Mouse (Mus musculus) forebrain, embryonic 10.5 days (tissue): Measurements from ENCODE around the gene Psmc3ip. TPM values are rescaled to one million over a fixed set of nuclear protein-coding genes. Genes with fewer than 3 reads are reported as not detected.

Experiments
- DNase-seq: peaks from one replicate; pipeline ENCODE4 v3.0.0-alpha.2; 2017; ENCODE audit warnings: low spot score; ENCODE audit errors: extremely low spot score
- H3K27ac ChIP-seq: fragments of 300-500 bp; sonication (generic); 2 replicates; pipeline ENCODE4 v1.5.1; 2016; ENCODE audit warnings: mild to moderate bottlenecking
- H3K27me3 ChIP-seq: fragments of 300-500 bp; sonication (generic); 2 replicates; pipeline ENCODE4 v1.6.1; 2016; ENCODE audit warnings: mild to moderate bottlenecking; ENCODE audit not compliant: poor library complexity, severe bottlenecking
- H3K36me3 ChIP-seq: fragments of 300-500 bp; sonication (generic); replicated peaks from 2 replicates; pipeline ENCODE4 v1.6.1; 2016; ENCODE audit warnings: mild to moderate bottlenecking, moderate library complexity
- H3K4me1 ChIP-seq: fragments of 300-500 bp; sonication (generic); 2 replicates; pipeline ENCODE4 v1.6.1; 2016
- H3K4me3 ChIP-seq: fragments of 300-500 bp; sonication (generic); 2 replicates; pipeline ENCODE4 v1.5.1; 2016; ENCODE audit warnings: mild to moderate bottlenecking, moderate library complexity
- H3K9me3 ChIP-seq: fragments of 300-500 bp; sonication (generic); 2 replicates; pipeline ENCODE4 v1.6.1; 2016; ENCODE audit warnings: mild to moderate bottlenecking, moderate library complexity
- WGBS: fragments of 180-500 bp; shearing (Covaris S2); methylation state at CpG from one replicate; pipeline ENCODE4 v1.1.7; 2016; 5-methylcytosine and 5-hydroxymethylcytosine counted together
- polyA plus RNA-seq: library from polyadenylated mRNA; unstranded; fragments of >200 nt; fragmentation: Nextera tagmentation; extraction: Ambion mirVana; gene quantifications from 2 replicates; pipeline ENCODE4 v1.2.1, GENCODE M21; 2016

The Psmc3ip gene
- polyA plus RNA-seq, 1 experiment from 2014 or later = 78.1 TPM

DNA sequence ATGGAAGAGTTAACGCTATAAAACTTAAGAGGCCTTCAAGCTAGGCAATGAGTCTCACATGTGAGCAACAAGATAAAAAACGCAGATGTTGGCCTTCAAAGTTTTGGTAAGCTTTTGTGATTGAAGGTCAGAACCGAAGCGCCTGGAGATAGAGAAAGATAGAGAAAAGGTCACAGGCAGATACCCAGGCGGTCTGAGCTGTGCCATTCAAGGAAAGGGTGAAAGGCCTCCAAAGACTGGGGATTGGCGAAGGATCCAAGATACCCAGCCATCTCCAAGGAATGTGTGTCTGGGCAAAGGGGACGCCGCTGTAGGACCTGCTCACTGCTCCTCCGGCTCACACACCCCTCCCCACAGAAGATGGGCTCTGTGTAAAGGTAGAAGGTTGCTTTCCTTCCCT, 30.2 kb downstream of the Psmc3ip start:
- H3K27ac ChIP-seq = no peak overlapping the region
- H3K4me3 ChIP-seq = no peak overlapping the region
- H3K27me3 ChIP-seq = peaks cover 23% of the 10 kb centered on the region
- H3K36me3 ChIP-seq = peaks cover 28% of the 10 kb centered on the region
- peaks cover 41% of the 10 kb centered on the region for H3K4me1 ChIP-seq
- no peaks in the 10 kb centered on the region for H3K9me3 ChIP-seq
- no peak for DNase-seq
- 90% methylated on average over 9 of the region's 9 CpGs for WGBS

DNA sequence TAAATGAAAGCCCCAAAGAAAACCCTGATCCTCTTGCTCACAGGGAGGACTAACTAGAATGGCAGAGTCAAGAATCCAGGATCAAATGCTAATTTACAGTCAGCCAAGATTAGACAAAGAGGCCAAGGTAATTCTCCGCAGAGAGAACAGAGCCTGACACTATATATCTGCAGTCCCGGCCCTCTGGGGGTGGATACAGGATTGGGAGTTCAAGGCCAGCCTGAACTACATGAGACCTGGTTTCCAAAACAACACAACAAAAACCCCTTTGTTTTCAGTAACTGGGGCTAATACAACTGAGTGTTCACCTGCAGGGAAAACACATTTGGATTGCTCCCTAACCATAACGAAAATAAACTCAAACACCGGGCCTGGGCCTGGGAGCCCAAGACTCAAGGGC, 30.8 kb downstream of the Psmc3ip start:
- 84% methylated on average over 4 of the region's 4 CpGs for WGBS
- DNase-seq = no peak
- H3K27ac ChIP-seq = no peak overlapping the region
- H3K4me3 ChIP-seq = no peak overlapping the region
- H3K9me3 ChIP-seq = no peaks in the 10 kb centered on the region
- peaks cover 37% of the 10 kb centered on the region for H3K4me1 ChIP-seq
- peaks cover 23% of the 10 kb centered on the region for H3K27me3 ChIP-seq
- peaks cover 33% of the 10 kb centered on the region for H3K36me3 ChIP-seq

GRCm38 (mm10) chr11:101063676-101064327, 31.4 kb downstream of the Psmc3ip start:
- Histone ChIP-seq H3K4me1 (peaks cover 34% of the 10 kb centered on the region), H3K27me3 (peaks cover 17% of the 10 kb centered on the region), H3K4me3 (no peak overlapping the region), H3K27ac (peak overlapping the region; percentile 70), H3K9me3 (no peaks in the 10 kb centered on the region), H3K36me3 (peaks cover 40% of the 10 kb centered on the region)
- DNase-seq = no peak
- 71% methylated on average over 12 of the region's 12 CpGs for WGBS

- H3K36me3 ChIP-seq = peaks cover 46% of the 10 kb centered on the region
- DNase-seq = no peak
- H3K27me3 ChIP-seq = peaks cover 10% of the 10 kb centered on the region; the same call in 1 of the 2 replicates
- WGBS = 79% methylated on average over 14 of the region's 14 CpGs
- no peak overlapping the region for H3K4me3 ChIP-seq
- H3K9me3 ChIP-seq = no peaks in the 10 kb centered on the region
- peaks cover 39% of the 10 kb centered on the region for H3K4me1 ChIP-seq
- H3K27ac ChIP-seq = peak overlapping the region; percentile 70
Measured at GRCm38 (mm10) chr11:101062971-101063675, 32.1 kb downstream of the Psmc3ip start.

GRCm38 (mm10) chr11:101062165-101062884, 32.9 kb downstream of the Psmc3ip start:
- H3K4me3 ChIP-seq = no peak overlapping the region
- peaks cover 48% of the 10 kb centered on the region for H3K36me3 ChIP-seq
- WGBS = 77% methylated on average over 12 of the region's 12 CpGs
- DNase-seq = no peak
- H3K9me3 ChIP-seq = no peaks in the 10 kb centered on the region
- no peak overlapping the region for H3K27ac ChIP-seq
- peaks cover 38% of the 10 kb centered on the region for H3K4me1 ChIP-seq
- H3K27me3 ChIP-seq = peaks cover 5% of the 10 kb centered on the region; the same call in 1 of the 2 replicates

DNA sequence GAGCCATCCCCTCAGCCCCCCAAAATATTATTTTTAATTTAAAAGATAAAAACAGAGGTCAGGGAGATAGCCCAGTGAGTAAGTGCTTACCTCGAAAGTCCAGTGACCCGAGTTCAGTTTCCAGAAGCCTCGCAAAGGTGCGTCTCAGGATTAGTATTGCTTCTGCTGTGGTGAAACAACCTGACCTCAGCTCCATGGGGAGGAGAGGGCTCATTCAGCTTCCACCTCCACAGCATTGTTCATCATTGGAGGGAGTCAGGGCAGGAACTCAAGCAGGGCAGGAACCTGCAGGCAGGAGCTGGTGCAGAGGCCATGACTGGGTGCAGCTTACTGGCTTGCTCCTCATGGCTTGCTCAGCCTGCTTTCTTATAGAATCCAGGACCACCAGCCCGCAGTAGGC, 34.2 kb downstream of the Psmc3ip start:
- Histone ChIP-seq H3K4me3 (no peak overlapping the region), H3K9me3 (no peaks in the 10 kb centered on the region), H3K27me3 (peaks cover under 1% of the 10 kb centered on the region; the same call in 1 of the 2 replicates), H3K36me3 (peaks cover 59% of the 10 kb centered on the region), H3K27ac (no peak overlapping the region), H3K4me1 (peaks cover 27% of the 10 kb centered on the region)
- WGBS = 91% methylated on average over 5 of the region's 5 CpGs
- no peak for DNase-seq

GRCm38 (mm10) chr11:101060126-101060525, 35.1 kb downstream of the Psmc3ip start:
- Histone ChIP-seq H3K36me3 (peaks cover 69% of the 10 kb centered on the region), H3K4me3 (no peak overlapping the region), H3K4me1 (peaks cover 27% of the 10 kb centered on the region), H3K27me3 (no peaks in the 10 kb centered on the region), H3K27ac (no peak overlapping the region), H3K9me3 (no peaks in the 10 kb centered on the region)
- DNase-seq = no peak
- 89% methylated on average over 8 of the region's 8 CpGs for WGBS

- DNase-seq = no peak
- 82% methylated on average over 10 of the region's 10 CpGs for WGBS
- Histone ChIP-seq H3K4me1 (peaks cover 27% of the 10 kb centered on the region), H3K9me3 (no peaks in the 10 kb centered on the region), H3K4me3 (no peak overlapping the region), H3K27me3 (no peaks in the 10 kb centered on the region), H3K27ac (no peak overlapping the region), H3K36me3 (peaks cover 74% of the 10 kb centered on the region)
Measured at GRCm38 (mm10) chr11:101059473-101059872, 35.8 kb downstream of the Psmc3ip start.

- Histone ChIP-seq H3K27me3 (no peaks in the 10 kb centered on the region), H3K4me3 (no peak overlapping the region), H3K4me1 (peaks cover 20% of the 10 kb centered on the region), H3K9me3 (no peaks in the 10 kb centered on the region), H3K36me3 (peaks cover 78% of the 10 kb centered on the region), H3K27ac (0 out of 2 replicates have a peak overlapping the region, but pooled peaks have one; percentile 4)
- no peak for DNase-seq
- WGBS = 82% methylated on average over 5 of the region's 5 CpGs
Measured at GRCm38 (mm10) chr11:101058726-101059125, 36.5 kb downstream of the Psmc3ip start.

DNA sequence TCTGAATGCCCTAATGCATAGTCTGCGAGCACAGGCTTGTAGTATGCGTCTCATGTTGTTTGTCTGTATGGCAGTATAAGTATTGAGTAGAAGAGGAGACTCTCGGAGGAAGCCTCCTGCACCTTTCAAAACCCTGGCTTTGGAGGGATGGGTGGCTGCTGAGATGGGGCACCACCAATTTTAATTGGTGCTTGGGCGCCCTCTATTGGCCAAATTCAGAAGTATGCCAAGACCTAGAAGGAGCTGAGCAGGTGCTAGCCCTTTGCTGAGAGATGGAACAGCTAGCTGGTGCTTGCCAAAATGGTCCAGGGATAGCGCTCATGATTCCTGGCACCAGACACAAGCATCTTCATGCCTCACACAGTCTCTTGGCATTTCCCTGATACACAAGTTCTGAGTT, 37.4 kb downstream of the Psmc3ip start:
- peak; percentile 78 for DNase-seq
- H3K4me3 ChIP-seq = no peak overlapping the region
- no peak overlapping the region for H3K27ac ChIP-seq
- H3K36me3 ChIP-seq = peaks cover 82% of the 10 kb centered on the region
- WGBS = 35% methylated on average over 5 of the region's 5 CpGs
- peaks cover 12% of the 10 kb centered on the region for H3K4me1 ChIP-seq
- H3K27me3 ChIP-seq = no peaks in the 10 kb centered on the region
- H3K9me3 ChIP-seq = no peaks in the 10 kb centered on the region; the same call in 1 of the 2 replicates

DNA sequence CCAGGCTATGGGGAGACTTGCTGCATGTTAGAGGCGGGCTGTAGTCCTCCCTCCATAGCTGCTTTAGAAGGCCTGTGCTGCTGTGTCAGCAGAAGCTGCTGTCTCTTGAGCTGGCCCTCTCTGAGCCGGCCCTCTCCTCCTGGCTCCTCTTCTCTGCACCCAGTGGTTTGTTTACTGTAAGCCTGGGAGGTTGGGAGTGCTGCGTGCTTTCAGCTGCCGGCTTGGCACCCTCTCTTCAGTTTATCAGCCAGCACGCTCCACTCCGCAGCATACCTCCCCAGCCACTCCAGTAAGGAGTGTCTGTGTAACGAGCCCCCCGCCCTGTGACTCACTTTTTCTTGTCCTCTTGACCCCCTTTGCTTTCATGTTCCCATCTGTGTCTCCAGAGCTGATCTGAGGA, 38.4 kb downstream of the Psmc3ip start:
- H3K4me3 ChIP-seq = no peak overlapping the region
- H3K9me3 ChIP-seq = no peaks in the 10 kb centered on the region; the same call in 1 of the 2 replicates
- no peak for DNase-seq
- H3K27me3 ChIP-seq = no peaks in the 10 kb centered on the region
- H3K27ac ChIP-seq = no peak overlapping the region
- H3K36me3 ChIP-seq = peaks cover 81% of the 10 kb centered on the region
- peaks cover 5% of the 10 kb centered on the region; the same call in 1 of the 2 replicates for H3K4me1 ChIP-seq
- WGBS = 65% methylated on average over 8 of the region's 8 CpGs

GRCm38 (mm10) chr11:101055418-101055817, 39.8 kb downstream of the Psmc3ip start:
- peaks cover 5% of the 10 kb centered on the region; the same call in 1 of the 2 replicates for H3K4me1 ChIP-seq
- H3K9me3 ChIP-seq = no peaks in the 10 kb centered on the region; the same call in 1 of the 2 replicates
- 88% methylated on average over 14 of the region's 14 CpGs for WGBS
- peaks cover 85% of the 10 kb centered on the region for H3K36me3 ChIP-seq
- H3K4me3 ChIP-seq = no peak overlapping the region
- no peak for DNase-seq
- no peaks in the 10 kb centered on the region for H3K27me3 ChIP-seq
- H3K27ac ChIP-seq = no peak overlapping the region
